In genomic region chr6:146078136-146078535, GRCm38 (mm10) we compare ENCODE assay signal across 21 mouse cellular contexts.
DNase-seq lines count a peak whose midpoint lies in the region; ATAC-seq and TF ChIP-seq lines count a peak whose summit lies in the region.
"Had no signal": no experiment of that assay in that cellular context is flagged by ENCODE, and none has a peak within 500 bp of the region (broad histone marks: within the 10 kb centered on the region; RNA-seq: fewer than 3 reads in every experiment).

No protein-coding gene starts in this region.

- H3K4me3 ChIP-seq in kidney, embryonic 16.5 days (ENCODE audit: low read length), result no peak overlapping the region
- no peak overlapping the region for H3K4me3 ChIP-seq in neural tube, embryonic 12.5 days
- H3K4me3 ChIP-seq in small intestine, adult 2 months (ENCODE audit: low read depth, low read length), result no peak overlapping the region
- H3K4me3 ChIP-seq: embryonic facial prominence, embryonic 12.5 days; embryonic facial prominence, embryonic 15.5 days; forebrain, embryonic 12.5 days; forebrain, embryonic 15.5 days; heart, adult 2 months; heart, embryonic 10.5 days; heart, embryonic 13.5 days; hindbrain, embryonic 12.5 days; hindbrain, embryonic 15.5 days had no signal

- no peak for TF ChIP-seq POLR2A in small intestine, adult 2 months (IDR thresholded peaks at IDR 0.05; ENCODE audit: low read depth, low read length)

- no peak overlapping the region for H3K27ac ChIP-seq in kidney, embryonic 16.5 days (ENCODE audit: low read length)
- no peak overlapping the region for H3K27ac ChIP-seq in neural tube, embryonic 12.5 days
- H3K27ac ChIP-seq in small intestine, adult 2 months (ENCODE audit: insufficient read depth, low read depth, low read length), result peak overlapping the region; percentile 2; the same call in 1 of the 2 replicates
- H3K27ac ChIP-seq: embryonic facial prominence, embryonic 12.5 days; embryonic facial prominence, embryonic 15.5 days; forebrain, embryonic 12.5 days; forebrain, embryonic 15.5 days; heart, adult 2 months; heart, embryonic 10.5 days; heart, embryonic 13.5 days; hindbrain, embryonic 12.5 days; hindbrain, embryonic 15.5 days had no signal

- peak; percentile 39; the same call in 1 of the 2 replicates for ATAC-seq in kidney, embryonic 16.5 days (ENCODE audit: low FRiP score, low TSS enrichment)
- ATAC-seq in neural tube, embryonic 12.5 days (ENCODE audit: low FRiP score, low read depth), result 0 out of 2 replicates have a peak, but pooled peaks have one; percentile 29
- ATAC-seq: forebrain, embryonic 15.5 days had no signal

- no peak overlapping the region for H3K4me2 ChIP-seq in kidney, embryonic 16.5 days (replicated peaks; ENCODE audit: low read depth, low read length)
- H3K4me2 ChIP-seq in neural tube, embryonic 12.5 days (replicated peaks), result no peak overlapping the region
- H3K4me2 ChIP-seq: embryonic facial prominence, embryonic 12.5 days; embryonic facial prominence, embryonic 15.5 days; forebrain, embryonic 12.5 days; forebrain, embryonic 15.5 days; heart, embryonic 13.5 days; hindbrain, embryonic 12.5 days; hindbrain, embryonic 15.5 days had no signal

- H3K36me3 ChIP-seq in kidney, embryonic 16.5 days (ENCODE audit: insufficient read depth, low read length), result no peaks in the 10 kb centered on the region
- no peaks in the 10 kb centered on the region for H3K36me3 ChIP-seq in neural tube, embryonic 12.5 days
- no peaks in the 10 kb centered on the region for H3K36me3 ChIP-seq in small intestine, adult 2 months (ENCODE audit: control insufficient read depth, insufficient read depth, low read length)
- H3K36me3 ChIP-seq: embryonic facial prominence, embryonic 12.5 days; embryonic facial prominence, embryonic 15.5 days; forebrain, embryonic 12.5 days; forebrain, embryonic 15.5 days; heart, embryonic 10.5 days; heart, embryonic 13.5 days; hindbrain, embryonic 12.5 days; hindbrain, embryonic 15.5 days had no signal

- DNase-seq in heart, adult 11 months, result peak; percentile 87
- no peak for DNase-seq in heart, postnatal 25 days (ENCODE audit: low spot score)
- no peak for DNase-seq in kidney, adult 9 months
- no peak for DNase-seq in neural tube, embryonic 10.5 days (ENCODE audit: extremely low spot score, low spot score)
- DNase-seq in spleen, adult 12 weeks (ENCODE audit: low spot score), result no peak
- DNase-seq: adrenal gland, postnatal 10 days; cerebellum, adult 9-10 months; cerebellum, postnatal 14 days; gastrocnemius, postnatal 25 days; heart, adult 2 months had no signal

- H3K9ac ChIP-seq in kidney, embryonic 16.5 days (replicated peaks; ENCODE audit: low read length), result no peak overlapping the region
- H3K9ac ChIP-seq in neural tube, embryonic 12.5 days, result no peak overlapping the region
- H3K9ac ChIP-seq: embryonic facial prominence, embryonic 12.5 days; embryonic facial prominence, embryonic 15.5 days; forebrain, embryonic 12.5 days; forebrain, embryonic 15.5 days; heart, embryonic 13.5 days; hindbrain, embryonic 12.5 days; hindbrain, embryonic 15.5 days had no signal

- H3K4me1 ChIP-seq in kidney, embryonic 16.5 days (ENCODE audit: insufficient read depth, low read length), result no peaks in the 10 kb centered on the region
- no peaks in the 10 kb centered on the region for H3K4me1 ChIP-seq in neural tube, embryonic 12.5 days
- H3K4me1 ChIP-seq in small intestine, adult 2 months (ENCODE audit: control insufficient read depth, insufficient read depth, insufficient read length, low read length), result peaks cover 5% of the 10 kb centered on the region
- H3K4me1 ChIP-seq: forebrain, embryonic 15.5 days had no signal

- intact Hi-C loops in heart, postnatal 25 days (cut with DNase I), result no loop called here

- H3K9me3 ChIP-seq in kidney, embryonic 16.5 days (ENCODE audit: low read length), result peaks cover 6% of the 10 kb centered on the region; the same call in 1 of the 2 replicates
- H3K9me3 ChIP-seq in neural tube, embryonic 12.5 days, result 0 out of 2 replicates have a peak, but pooled peaks cover 5% of the 10 kb centered on the region
- H3K9me3 ChIP-seq: embryonic facial prominence, embryonic 12.5 days; hindbrain, embryonic 15.5 days had no signal

- WGBS in kidney, embryonic 16.5 days, result 70% methylated on average over 15 of the region's 15 CpGs
- WGBS in neural tube, embryonic 12.5 days, result 73% methylated on average over 15 of the region's 15 CpGs
- WGBS in small intestine, adult 2 months, result 87% methylated on average over 15 of the region's 15 CpGs

- H3K27me3 ChIP-seq in kidney, embryonic 16.5 days (ENCODE audit: insufficient read depth, low read length), result no peaks in the 10 kb centered on the region
- no peaks in the 10 kb centered on the region for H3K27me3 ChIP-seq in neural tube, embryonic 12.5 days (replicated peaks)
- no peaks in the 10 kb centered on the region for H3K27me3 ChIP-seq in small intestine, adult 2 months (ENCODE audit: control insufficient read depth, insufficient read depth, low read length)
- H3K27me3 ChIP-seq: embryonic facial prominence, embryonic 12.5 days; embryonic facial prominence, embryonic 15.5 days; forebrain, embryonic 12.5 days; forebrain, embryonic 15.5 days; heart, embryonic 13.5 days; hindbrain, embryonic 12.5 days; hindbrain, embryonic 15.5 days had no signal

- no peak for TF ChIP-seq CTCF in small intestine, adult 2 months (IDR thresholded peaks at IDR 0.05; ENCODE audit: extremely low read depth, insufficient read length, insufficient replicate concordance, low read depth, low read length)
